Mouse (Mus musculus) spleen, adult 2 months (tissue): ENCODE measurements at regions not wholly inside any gene's neighbourhood (a gene's known extent, or its start where the extent isn't known, plus 50 kb on each side); places are given as distances from the start of the nearest gene placed in this dataset.

Experiments used
- CTCF ChIP-seq: fragments of 200-500 bp; IDR thresholded peaks from 2 replicates; pipeline ENCODE4 v1.5.1; 2011; ENCODE audit warnings: mild to moderate bottlenecking, inconsistent platforms; ENCODE audit not compliant: insufficient read depth, insufficient read length, insufficient replicate concordance; ENCODE audit errors: extremely low read depth
- POLR2A ChIP-seq: fragments of 200-500 bp; IDR thresholded peaks from 2 replicates; pipeline ENCODE4 v1.6.1; 2011; ENCODE audit warnings: low read depth, low read length, inconsistent platforms

- TF ChIP-seq POLR2A (no peak), CTCF (no peak)
Measured at GRCm38 (mm10) chr9:67144511-67144910, 95.3 kb upstream of the Tpm1 start.
